Mouse (Mus musculus) ES-E14 (cell line): ENCODE measurements around the gene Rbp2.

ENCODE experiments used
- CHD2 ChIP-seq: IDR thresholded peaks from 2 replicates; pipeline ENCODE4 v1.6.1; 2014; ENCODE audit warnings: mild to moderate bottlenecking, low read depth, low read length, inconsistent platforms
- HCFC1 ChIP-seq: IDR thresholded peaks from 2 replicates; pipeline ENCODE4 v1.6.1; 2012; ENCODE audit warnings: low read length, inconsistent platforms, borderline replicate concordance; ENCODE audit not compliant: insufficient read depth
- ZC3H11A ChIP-seq: IDR thresholded peaks from 2 replicates; pipeline ENCODE4 v1.6.1; 2012; ENCODE audit warnings: low read depth, mild to moderate bottlenecking, inconsistent platforms, low read length, borderline replicate concordance
- ZNF384 ChIP-seq: IDR thresholded peaks from 2 replicates; pipeline ENCODE4 v1.6.1; 2012; ENCODE audit warnings: low read depth, low read length, inconsistent platforms

DNA sequence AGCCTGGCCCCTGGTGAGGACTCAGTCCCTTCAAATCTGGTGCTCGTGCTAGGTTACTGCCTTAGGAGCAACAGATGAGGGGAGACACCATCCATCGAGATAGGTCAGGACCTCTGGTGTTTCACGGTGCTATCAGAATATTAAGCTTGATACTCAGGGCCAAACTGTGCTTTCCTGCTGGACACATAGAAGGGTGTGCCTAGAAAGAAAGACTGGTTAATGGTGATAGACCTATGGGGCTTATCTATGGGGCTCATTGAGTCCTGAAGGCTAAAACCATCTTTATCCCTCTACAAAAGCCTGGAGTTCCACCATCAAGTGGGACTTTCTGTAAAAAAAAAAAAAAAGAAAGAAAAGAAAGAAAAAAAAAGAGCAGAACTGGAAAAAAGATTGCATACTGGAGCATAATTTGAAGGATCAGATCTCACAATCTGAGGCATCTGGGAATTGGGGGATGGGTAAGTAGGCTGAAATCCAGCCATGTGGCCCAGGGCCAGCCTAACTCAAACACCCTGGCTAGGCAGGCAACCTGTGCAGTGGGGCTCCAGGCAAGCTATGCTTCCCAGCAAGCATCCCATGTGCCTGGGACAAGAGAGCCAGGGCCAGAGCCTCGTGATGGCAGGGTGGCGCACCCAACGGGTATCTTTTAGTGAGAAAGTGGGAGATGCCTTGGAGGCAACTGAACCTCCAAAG is 24.6 kb downstream of the Rbp2 start:
- TF ChIP-seq HCFC1 (no peak), CHD2 (no peak), ZNF384 (no peak), ZC3H11A (no peak)
